Mouse (Mus musculus) myocyte (in vitro differentiated cells): ENCODE measurements around the gene Syne2.

Experiments
- CEBPB ChIP-seq: IDR thresholded peaks from 2 replicates; pipeline ENCODE4 v1.6.1; 2011; ENCODE audit warnings: mild to moderate bottlenecking, moderate library complexity; ENCODE audit not compliant: poor library complexity, insufficient read depth, severe bottlenecking
- E2F4 ChIP-seq: IDR thresholded peaks from one replicate; pipeline ENCODE4 v1.6.1; 2011; ENCODE audit warnings: mild to moderate bottlenecking, control low read depth, moderate library complexity; ENCODE audit not compliant: insufficient read depth
- MAX ChIP-seq: IDR thresholded peaks from one replicate; pipeline ENCODE4 v1.6.1; 2011; ENCODE audit warnings: low read depth, mild to moderate bottlenecking, control low read depth
- POLR2A ChIP-seq: IDR thresholded peaks from one replicate; pipeline ENCODE4 v1.6.1; 2011; ENCODE audit warnings: low read depth, mild to moderate bottlenecking, control low read depth, moderate library complexity; ENCODE audit not compliant: insufficient read length
- POLR2AphosphoS2 ChIP-seq: IDR thresholded peaks from one replicate; pipeline ENCODE4 v1.6.1; 2011; ENCODE audit warnings: low read depth, control low read depth; ENCODE audit not compliant: insufficient read length
- REST ChIP-seq: IDR thresholded peaks from one replicate; pipeline ENCODE4 v1.6.1; 2011; ENCODE audit warnings: mild to moderate bottlenecking, control low read depth, moderate library complexity; ENCODE audit not compliant: insufficient read depth, insufficient read length

GRCm38 (mm10) chr12:75771410-75771809 is 46.5 kb upstream of the Syne2 start:
- TF ChIP-seq E2F4: no peak
- no peak for TF ChIP-seq REST
- TF ChIP-seq CEBPB: no peak
- no peak for TF ChIP-seq POLR2A
- no peak for TF ChIP-seq POLR2AphosphoS2
- no peak for TF ChIP-seq MAX
